Mouse (Mus musculus): ENCODE data around the gene Npas2. TPM values are rescaled to one million over a fixed set of nuclear protein-coding genes. Genes with fewer than 3 reads are reported as not detected.

The Npas2 gene
- polyA plus RNA-seq, 1 experiment from 2014 or later, result 0.78 TPM

DNA sequence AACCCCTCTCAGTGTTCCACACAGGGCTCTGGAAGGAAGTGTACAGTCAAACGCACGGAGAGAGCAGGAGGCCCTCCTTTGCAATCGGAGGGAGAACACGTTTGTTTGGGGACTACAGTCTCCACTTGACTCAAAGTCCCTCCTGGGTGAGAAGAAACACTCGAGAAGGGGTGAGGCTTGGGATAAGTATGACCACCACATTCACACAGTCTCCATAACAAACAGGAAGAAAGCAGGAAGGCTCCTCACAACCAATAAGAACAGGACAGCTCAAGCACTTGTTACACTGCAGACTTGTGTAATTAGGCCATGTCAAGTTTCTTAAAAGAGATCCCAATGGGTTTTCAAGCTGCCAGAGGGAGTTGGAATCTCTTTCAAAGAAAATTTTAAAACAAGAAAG, 2.4 kb upstream of the Npas2 start:
- no peak overlapping the region for H3K9ac ChIP-seq
- ATAC-seq (ENCODE audit: insufficient number of reproducible peaks, low FRiP score), result no peak
- peaks cover 32% of the 10 kb centered on the region for H3K27me3 ChIP-seq (replicated peaks)
- no peak overlapping the region for H3K27ac ChIP-seq (ENCODE audit: poor library complexity, severe bottlenecking)
- H3K36me3 ChIP-seq, result no peaks in the 10 kb centered on the region
- no peak overlapping the region for H3K4me3 ChIP-seq
- WGBS, result 58% methylated on average over 5 of the region's 5 CpGs
- H3K4me2 ChIP-seq, result no peak overlapping the region
- no peaks in the 10 kb centered on the region for H3K9me3 ChIP-seq (replicated peaks)
- peaks cover 35% of the 10 kb centered on the region for H3K4me1 ChIP-seq (replicated peaks)

DNA sequence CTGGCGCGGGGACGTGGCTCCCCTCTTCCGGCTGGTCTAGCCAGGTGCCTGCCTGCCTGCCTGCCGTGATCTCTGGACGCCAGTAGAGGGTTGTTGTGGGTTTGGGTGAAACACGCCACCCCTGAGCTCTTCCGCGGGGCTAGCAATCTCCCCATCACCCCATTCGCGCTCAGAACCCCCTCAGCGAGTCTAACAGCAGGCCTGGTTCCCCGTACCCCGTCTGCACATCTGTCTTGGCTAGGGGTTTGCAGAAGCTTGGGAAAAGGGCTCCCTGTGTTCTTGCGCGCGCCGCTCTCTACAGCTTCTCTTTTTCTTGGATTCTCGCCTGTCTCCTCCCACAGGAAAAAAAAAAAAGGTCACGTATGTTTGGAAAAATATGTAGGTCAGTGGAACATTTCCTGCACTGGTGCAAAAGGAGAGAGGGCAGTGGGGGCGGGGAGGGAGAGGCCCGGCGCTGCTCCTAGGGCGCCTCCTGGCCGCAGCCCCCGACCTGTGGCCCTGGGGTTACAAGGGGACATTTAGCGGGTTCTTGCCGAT, 1.0 kb upstream of the Npas2 start:
- ATAC-seq (ENCODE audit: insufficient number of reproducible peaks, low FRiP score), result peak; percentile 49; the same call in 1 of the 2 replicates
- no peaks in the 10 kb centered on the region for H3K9me3 ChIP-seq (replicated peaks)
- 3% methylated on average over 28 of the region's 28 CpGs for WGBS
- peaks cover 43% of the 10 kb centered on the region for H3K27me3 ChIP-seq (replicated peaks)
- peaks cover 23% of the 10 kb centered on the region for H3K4me1 ChIP-seq (replicated peaks)
- no peak overlapping the region for H3K27ac ChIP-seq (ENCODE audit: poor library complexity, severe bottlenecking)
- no peaks in the 10 kb centered on the region for H3K36me3 ChIP-seq
- H3K4me2 ChIP-seq, result peak overlapping the region; percentile 99
- peak overlapping the region; percentile 71 for H3K9ac ChIP-seq
- H3K4me3 ChIP-seq, result peak overlapping the region; percentile 68

DNA sequence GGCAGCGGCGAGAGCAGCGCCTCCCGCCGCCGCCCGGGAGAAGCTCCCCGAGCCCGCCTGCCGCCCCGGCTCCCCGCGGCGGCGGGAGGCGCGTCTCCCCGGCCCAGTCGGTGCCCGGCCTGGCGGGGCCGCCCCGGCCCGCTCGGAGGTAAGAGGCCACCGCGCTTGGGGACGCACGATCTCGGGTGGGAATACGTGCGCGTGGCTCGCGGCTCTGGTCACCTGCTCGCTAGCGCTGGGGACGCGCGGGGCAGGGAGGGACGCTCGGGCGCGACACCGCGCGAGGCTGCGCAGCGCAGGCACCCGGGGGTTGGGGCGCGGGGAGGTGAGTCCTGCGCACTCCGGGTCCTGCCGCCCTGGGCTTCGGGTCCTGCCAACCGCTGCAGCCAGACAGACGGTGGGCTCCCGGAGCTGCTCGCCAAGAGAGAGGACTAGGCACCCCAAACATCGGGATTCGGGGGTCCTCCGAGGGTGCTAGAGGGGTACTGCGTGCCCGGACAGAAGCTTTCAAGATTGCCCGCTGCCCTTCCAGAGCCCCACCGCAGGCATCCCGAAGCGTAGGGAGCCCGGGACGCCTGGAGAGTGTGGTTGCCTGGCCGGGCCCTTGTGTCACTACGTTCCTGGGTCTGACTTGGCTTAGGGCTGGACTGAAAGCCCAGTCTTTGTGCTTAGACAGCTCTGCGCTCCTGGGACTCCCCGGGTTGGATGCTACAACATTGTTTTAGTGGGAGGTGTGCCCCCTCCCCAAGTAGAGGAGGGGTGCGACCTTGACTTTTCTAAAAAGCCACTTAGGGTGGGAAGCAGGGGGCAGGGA, 538 bp downstream of the Npas2 start:
- H3K27ac ChIP-seq (ENCODE audit: poor library complexity, severe bottlenecking), result no peak overlapping the region
- H3K36me3 ChIP-seq, result no peaks in the 10 kb centered on the region
- WGBS, result under 1% methylated on average over 69 of the region's 76 CpGs
- ATAC-seq (ENCODE audit: insufficient number of reproducible peaks, low FRiP score), result peak; percentile 68
- H3K27me3 ChIP-seq (replicated peaks), result peaks cover 49% of the 10 kb centered on the region
- H3K4me2 ChIP-seq, result peak overlapping the region; percentile 99
- peak overlapping the region; percentile 71 for H3K9ac ChIP-seq
- H3K4me3 ChIP-seq, result peak overlapping the region; percentile 68
- no peaks in the 10 kb centered on the region for H3K9me3 ChIP-seq (replicated peaks)
- peaks cover 23% of the 10 kb centered on the region for H3K4me1 ChIP-seq (replicated peaks)

GRCm38 (mm10) chr1:39194959-39195358, 1.4 kb downstream of the Npas2 start:
- Histone ChIP-seq H3K4me1 (replicated peaks) (peaks cover 23% of the 10 kb centered on the region), H3K9me3 (replicated peaks) (no peaks in the 10 kb centered on the region), H3K27me3 (replicated peaks) (peaks cover 53% of the 10 kb centered on the region), H3K4me3 (peak overlapping the region; percentile 68; the same call in 1 of the 2 replicates), H3K36me3 (no peaks in the 10 kb centered on the region), H3K9ac (no peak overlapping the region), H3K27ac (ENCODE audit: poor library complexity, severe bottlenecking) (no peak overlapping the region), H3K4me2 (peak overlapping the region; percentile 99)
- no peak for ATAC-seq (ENCODE audit: insufficient number of reproducible peaks, low FRiP score)
- 4% methylated on average over 11 of the region's 11 CpGs for WGBS

DNA sequence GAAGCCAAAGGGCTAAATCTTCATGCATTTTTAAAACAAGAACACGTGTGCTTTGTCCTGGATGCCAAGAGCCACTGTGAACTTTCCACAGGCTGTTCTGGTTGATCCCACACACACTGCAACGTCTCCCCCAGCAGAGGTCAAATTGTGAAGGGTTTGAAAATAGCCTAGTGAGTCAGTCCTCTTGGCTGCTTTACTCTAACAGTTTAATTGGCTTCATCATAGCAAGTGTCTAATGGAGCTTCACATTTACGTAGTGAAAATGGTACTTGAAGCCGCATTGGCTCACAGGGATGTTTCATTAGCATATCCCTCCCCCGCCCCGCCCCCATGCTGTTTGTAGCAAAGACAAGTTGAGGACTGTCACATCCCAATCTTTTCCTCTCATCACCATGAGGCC, 2.6 kb downstream of the Npas2 start:
- Histone ChIP-seq H3K27me3 (replicated peaks) (peaks cover 51% of the 10 kb centered on the region), H3K4me3 (no peak overlapping the region), H3K4me1 (replicated peaks) (peaks cover 23% of the 10 kb centered on the region), H3K9me3 (replicated peaks) (no peaks in the 10 kb centered on the region), H3K36me3 (no peaks in the 10 kb centered on the region), H3K9ac (no peak overlapping the region), H3K4me2 (no peak overlapping the region), H3K27ac (ENCODE audit: poor library complexity, severe bottlenecking) (no peak overlapping the region)
- WGBS, result 39% methylated on average over 6 of the region's 6 CpGs
- ATAC-seq (ENCODE audit: insufficient number of reproducible peaks, low FRiP score), result no peak

- ATAC-seq (ENCODE audit: insufficient number of reproducible peaks, low FRiP score), result no peak
- H3K27ac ChIP-seq (ENCODE audit: poor library complexity, severe bottlenecking), result no peak overlapping the region
- no peak overlapping the region for H3K4me2 ChIP-seq
- peaks cover 23% of the 10 kb centered on the region for H3K4me1 ChIP-seq (replicated peaks)
- H3K9ac ChIP-seq, result no peak overlapping the region
- WGBS, result 59% methylated on average over 12 of the region's 12 CpGs
- no peaks in the 10 kb centered on the region for H3K9me3 ChIP-seq (replicated peaks)
- H3K27me3 ChIP-seq (replicated peaks), result peaks cover 48% of the 10 kb centered on the region
- H3K4me3 ChIP-seq, result no peak overlapping the region
- no peaks in the 10 kb centered on the region for H3K36me3 ChIP-seq
Measured at GRCm38 (mm10) chr1:39196676-39197375, 3.3 kb downstream of the Npas2 start.

GRCm38 (mm10) chr1:39205021-39205420, 11.5 kb downstream of the Npas2 start:
- Histone ChIP-seq H3K4me2 (no peak overlapping the region), H3K4me1 (replicated peaks) (peaks cover 10% of the 10 kb centered on the region), H3K9me3 (replicated peaks) (no peaks in the 10 kb centered on the region), H3K9ac (no peak overlapping the region), H3K27ac (ENCODE audit: poor library complexity, severe bottlenecking) (no peak overlapping the region), H3K4me3 (no peak overlapping the region), H3K36me3 (no peaks in the 10 kb centered on the region), H3K27me3 (replicated peaks) (0 out of 2 replicates have a peak, but pooled peaks cover 2% of the 10 kb centered on the region)
- no peak for ATAC-seq (ENCODE audit: insufficient number of reproducible peaks, low FRiP score)
- 70% methylated on average over 10 of the region's 10 CpGs for WGBS

- H3K9me3 ChIP-seq (replicated peaks), result no peaks in the 10 kb centered on the region
- H3K4me2 ChIP-seq, result no peak overlapping the region
- H3K9ac ChIP-seq, result no peak overlapping the region
- 0 out of 2 replicates have a peak, but pooled peaks cover 1% of the 10 kb centered on the region for H3K27me3 ChIP-seq (replicated peaks)
- H3K36me3 ChIP-seq, result no peaks in the 10 kb centered on the region
- 21% methylated on average over 4 of the region's 4 CpGs for WGBS
- peaks cover 10% of the 10 kb centered on the region for H3K4me1 ChIP-seq (replicated peaks)
- H3K4me3 ChIP-seq, result no peak overlapping the region
- H3K27ac ChIP-seq (ENCODE audit: poor library complexity, severe bottlenecking), result no peak overlapping the region
- no peak for ATAC-seq (ENCODE audit: insufficient number of reproducible peaks, low FRiP score)
Measured at GRCm38 (mm10) chr1:39205697-39206096, 12.2 kb downstream of the Npas2 start.

DNA sequence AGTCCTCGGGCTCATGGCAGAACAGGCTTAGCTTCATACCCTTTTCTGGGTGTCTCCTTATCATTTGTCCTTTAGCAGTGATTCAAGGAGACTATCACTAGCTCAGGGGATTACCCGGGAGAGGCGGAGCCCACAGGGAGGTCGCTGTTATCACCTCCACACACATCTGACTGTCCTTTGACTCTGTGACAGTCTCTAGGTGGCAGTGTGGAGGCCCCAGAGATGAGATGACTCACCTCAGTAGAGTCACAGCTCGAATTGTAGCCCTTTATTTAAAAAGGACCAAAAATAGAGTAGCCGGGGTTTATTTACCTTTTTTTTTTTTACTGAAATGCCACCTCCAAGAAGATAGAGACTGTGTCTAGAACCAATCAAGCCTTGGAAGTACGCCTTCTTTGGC, 13.4 kb downstream of the Npas2 start:
- H3K4me3 ChIP-seq, result no peak overlapping the region
- H3K36me3 ChIP-seq, result no peaks in the 10 kb centered on the region
- peaks cover 10% of the 10 kb centered on the region for H3K4me1 ChIP-seq (replicated peaks)
- WGBS, result 24% methylated on average over 7 of the region's 7 CpGs
- H3K27ac ChIP-seq (ENCODE audit: poor library complexity, severe bottlenecking), result no peak overlapping the region
- peak overlapping the region; percentile 9; the same call in 1 of the 2 replicates for H3K4me2 ChIP-seq
- no peak for ATAC-seq (ENCODE audit: insufficient number of reproducible peaks, low FRiP score)
- no peak overlapping the region for H3K9ac ChIP-seq
- 0 out of 2 replicates have a peak, but pooled peaks cover 9% of the 10 kb centered on the region for H3K27me3 ChIP-seq (replicated peaks)
- no peaks in the 10 kb centered on the region for H3K9me3 ChIP-seq (replicated peaks)

GRCm38 (mm10) chr1:39210928-39211327, 17.4 kb downstream of the Npas2 start:
- WGBS, result 73% methylated on average over 5 of the region's 5 CpGs
- no peak overlapping the region for H3K9ac ChIP-seq
- H3K4me1 ChIP-seq (replicated peaks), result peaks cover 4% of the 10 kb centered on the region
- no peaks in the 10 kb centered on the region for H3K9me3 ChIP-seq (replicated peaks)
- H3K27ac ChIP-seq (ENCODE audit: poor library complexity, severe bottlenecking), result no peak overlapping the region
- H3K4me3 ChIP-seq, result no peak overlapping the region
- H3K36me3 ChIP-seq, result no peaks in the 10 kb centered on the region
- H3K4me2 ChIP-seq, result no peak overlapping the region
- no peak for ATAC-seq (ENCODE audit: insufficient number of reproducible peaks, low FRiP score)
- H3K27me3 ChIP-seq (replicated peaks), result 0 out of 2 replicates have a peak, but pooled peaks cover 9% of the 10 kb centered on the region

DNA sequence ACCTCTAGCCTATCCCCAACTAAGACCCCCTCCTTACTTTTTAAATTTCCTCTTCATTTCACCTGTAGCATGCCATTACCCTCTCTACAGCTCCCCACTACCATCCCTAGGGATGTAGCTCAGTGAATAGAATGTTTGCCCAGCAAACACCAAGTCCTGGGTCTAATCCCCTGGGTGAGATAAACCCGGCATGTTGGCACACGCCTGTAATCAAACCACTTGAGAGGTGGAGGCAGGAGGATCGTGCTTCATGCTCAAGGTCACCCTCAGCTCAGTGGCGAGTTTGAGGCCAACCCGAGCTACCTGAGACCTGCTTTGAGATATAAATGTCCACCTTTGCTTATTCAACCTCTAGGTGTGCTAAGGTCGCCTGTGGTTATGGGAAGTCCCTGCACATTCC, 19.5 kb downstream of the Npas2 start:
- Histone ChIP-seq H3K4me1 (replicated peaks) (no peaks in the 10 kb centered on the region), H3K4me2 (no peak overlapping the region), H3K4me3 (no peak overlapping the region), H3K27ac (ENCODE audit: poor library complexity, severe bottlenecking) (no peak overlapping the region), H3K9ac (no peak overlapping the region), H3K9me3 (replicated peaks) (no peaks in the 10 kb centered on the region), H3K27me3 (replicated peaks) (0 out of 2 replicates have a peak, but pooled peaks cover 9% of the 10 kb centered on the region), H3K36me3 (no peaks in the 10 kb centered on the region)
- 48% methylated on average over 6 of the region's 6 CpGs for WGBS
- ATAC-seq (ENCODE audit: insufficient number of reproducible peaks, low FRiP score), result no peak
